Comparison of ENCODE assay signal across 11 mouse cellular contexts in the genomic region with DNA sequence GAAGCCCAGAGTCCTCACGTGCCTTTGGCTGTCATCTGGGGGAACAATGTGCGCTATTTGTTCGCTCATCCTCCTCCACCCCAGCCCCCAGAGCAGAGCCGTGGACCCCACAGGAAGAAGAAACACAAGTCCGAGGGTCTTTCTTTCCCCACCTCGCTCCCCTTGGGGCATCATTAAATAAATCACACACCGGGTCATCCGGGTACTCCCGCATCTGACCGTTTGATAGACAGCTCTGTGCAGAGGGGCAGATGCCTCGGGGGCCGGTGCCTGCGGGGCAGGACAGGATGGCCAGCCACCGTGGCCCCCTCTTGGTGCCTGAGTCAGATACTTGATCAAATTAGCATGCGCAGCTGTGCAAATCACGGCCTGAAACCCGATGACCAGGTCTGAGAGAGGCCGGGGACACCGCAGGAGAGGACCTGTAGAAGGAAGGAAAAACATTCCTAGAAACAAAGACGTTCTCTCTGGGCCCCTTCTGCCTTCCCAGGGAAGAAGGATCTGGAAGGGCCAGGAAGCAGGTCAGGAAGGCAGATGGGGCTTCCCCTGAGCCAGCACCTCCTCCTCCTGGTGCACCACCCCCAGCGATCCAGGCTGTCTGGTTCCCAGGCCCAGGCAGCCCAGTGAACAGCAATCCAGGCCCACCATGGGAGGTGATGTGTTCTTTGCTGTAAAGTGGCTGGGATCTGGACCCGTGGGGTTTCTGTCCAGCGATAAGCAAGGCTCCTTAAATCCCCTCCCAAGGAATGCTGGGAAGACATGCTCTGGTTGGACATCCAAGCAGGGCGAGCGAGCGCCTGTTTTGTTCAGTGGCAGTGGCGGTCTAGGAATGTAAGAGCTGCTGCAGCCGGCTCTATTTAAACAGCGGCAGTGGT.
DNase-seq lines count a peak whose midpoint lies in the region; ATAC-seq lines count a peak whose summit lies in the region.
"Had no signal": no experiment of that assay in that cellular context is flagged by ENCODE, and none has a peak within 500 bp of the region (broad histone marks: within the 10 kb centered on the region; RNA-seq: fewer than 3 reads in every experiment).

No protein-coding gene starts in this region.

- no peaks in the 10 kb centered on the region for H3K36me3 ChIP-seq in kidney, embryonic 14.5 days (ENCODE audit: control insufficient read depth, insufficient read depth, low read length)
- no peaks in the 10 kb centered on the region for H3K36me3 ChIP-seq in forebrain, embryonic 14.5 days (ENCODE audit: control insufficient read depth, insufficient read depth, low read length)
- H3K36me3 ChIP-seq: G1E had no signal

- 13% methylated on average over 29 of the region's 29 CpGs for WGBS in kidney, embryonic 14.5 days
- WGBS in forebrain, embryonic 14.5 days = 46% methylated on average over 29 of the region's 29 CpGs

- H3K27me3 ChIP-seq in kidney, embryonic 14.5 days (ENCODE audit: control insufficient read depth, insufficient read depth, low read length) = no peaks in the 10 kb centered on the region
- H3K27me3 ChIP-seq in forebrain, embryonic 14.5 days (replicated peaks; ENCODE audit: control insufficient read depth, insufficient read depth, low read length) = no peaks in the 10 kb centered on the region

- peak; percentile 61 for ATAC-seq in kidney, embryonic 14.5 days (ENCODE audit: low FRiP score, low TSS enrichment)
- no peak for ATAC-seq in forebrain, embryonic 14.5 days

- H3K4me1 ChIP-seq in kidney, embryonic 14.5 days (ENCODE audit: control insufficient read depth, insufficient read depth, low read length) = peaks cover 41% of the 10 kb centered on the region
- H3K4me1 ChIP-seq in forebrain, embryonic 14.5 days (ENCODE audit: control insufficient read depth, insufficient read depth, low read length) = peaks cover 15% of the 10 kb centered on the region

- H3K27ac ChIP-seq in kidney, embryonic 14.5 days (ENCODE audit: low read depth, low read length) = peak overlapping the region; percentile 85
- no peak overlapping the region for H3K27ac ChIP-seq in forebrain, embryonic 14.5 days (ENCODE audit: low read depth, low read length)

- no peak overlapping the region for H3K4me3 ChIP-seq in kidney, embryonic 14.5 days (ENCODE audit: low read length)
- no peak overlapping the region for H3K4me3 ChIP-seq in forebrain, embryonic 14.5 days (ENCODE audit: low read depth, low read length)

- H3K4me2 ChIP-seq in kidney, embryonic 14.5 days (replicated peaks; ENCODE audit: low read depth, low read length) = peak overlapping the region; percentile 21; the same call in 1 of the 2 replicates
- no peak overlapping the region for H3K4me2 ChIP-seq in forebrain, embryonic 14.5 days (ENCODE audit: low read length)

- peak overlapping the region; percentile 29; the same call in 1 of the 2 replicates for H3K9ac ChIP-seq in kidney, embryonic 14.5 days (ENCODE audit: low read depth, low read length)
- H3K9ac ChIP-seq in forebrain, embryonic 14.5 days (ENCODE audit: low read length) = 0 out of 2 replicates have a peak overlapping the region, but pooled peaks have one; percentile 21

- DNase-seq in kidney, adult 11 months = no peak
- DNase-seq in embryo, embryonic 11 days = peak; percentile 79
- DNase-seq in forebrain, embryonic 14.5 days (ENCODE audit: low spot score) = peak; percentile 38
- peak; percentile 82 for DNase-seq in mesoderm, embryonic 11.5 days (ENCODE audit: low read depth, low spot score)
- DNase-seq in spleen, postnatal 4 days (ENCODE audit: low spot score in 2 of 2) = no peak
- DNase-seq in spleen, adult 12 weeks (ENCODE audit: low spot score) = no peak
- no peak for DNase-seq in urinary bladder, postnatal 36 days (ENCODE audit: low spot score in 2 of 2)
- DNase-seq: adrenal gland, postnatal 25 days; thymus, adult 2 months had no signal

- no peaks in the 10 kb centered on the region for H3K9me3 ChIP-seq in kidney, embryonic 14.5 days (ENCODE audit: control insufficient read depth, low read length)
- H3K9me3 ChIP-seq in forebrain, embryonic 14.5 days (replicated peaks; ENCODE audit: control insufficient read depth, low read length) = no peaks in the 10 kb centered on the region

Comparison
In these comparisons a context has a peak if more than half of its experiments do, and no peak if none do; other contexts are left out.
1. DNase-seq: peak in embryo, embryonic 11 days (single experiment), forebrain, embryonic 14.5 days (single experiment) and mesoderm, embryonic 11.5 days (single experiment); none in kidney, adult 11 months (single experiment), spleen, postnatal 4 days (0 of 2), spleen, adult 12 weeks (single experiment) and urinary bladder, postnatal 36 days (0 of 2).